Mouse (Mus musculus): Measurements from ENCODE around the gene Ctnnd2. TPM values are rescaled to one million over a fixed set of nuclear protein-coding genes. Genes with fewer than 3 reads are reported as not detected.

The Ctnnd2 gene
- polyA plus RNA-seq, 1 experiment from 2014 or later = 17.2 TPM

DNA sequence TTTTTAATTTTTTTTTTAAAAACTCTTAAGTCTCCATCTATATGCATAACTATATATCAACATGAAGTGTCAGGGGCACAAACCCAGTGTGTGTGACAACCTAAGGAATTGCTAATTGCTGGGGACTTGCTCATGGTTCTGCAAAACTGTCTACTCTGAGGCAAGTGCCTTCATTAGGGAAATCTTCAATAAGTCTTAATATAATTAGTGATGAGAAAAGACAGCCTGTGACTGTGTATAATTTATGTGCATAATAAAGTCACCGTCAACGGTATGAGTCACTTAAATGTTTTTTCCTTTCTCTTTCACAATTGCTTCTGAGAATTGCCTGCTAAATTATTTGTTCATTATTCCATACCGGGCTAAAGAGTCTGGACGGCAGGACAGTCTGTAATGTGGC, 228.7 kb downstream of the Ctnnd2 start:
- H3K4me1 ChIP-seq (replicated peaks; ENCODE audit: control insufficient read depth, insufficient read depth, low read length) = no peaks in the 10 kb centered on the region
- no peaks in the 10 kb centered on the region for H3K27me3 ChIP-seq (ENCODE audit: control insufficient read depth, insufficient read depth, low read depth, low read length)
- H3K36me3 ChIP-seq (ENCODE audit: control insufficient read depth, insufficient read depth, low read length) = no peaks in the 10 kb centered on the region
- no peak overlapping the region for H3K4me2 ChIP-seq (ENCODE audit: low read depth, low read length)
- ATAC-seq (ENCODE audit: low read depth) = no peak
- no peak overlapping the region for H3K4me3 ChIP-seq (ENCODE audit: low read length)
- WGBS = 84% methylated on average over 4 of the region's 4 CpGs
- no peak overlapping the region for H3K27ac ChIP-seq (ENCODE audit: low read length)
- no peak overlapping the region for H3K9ac ChIP-seq (ENCODE audit: low read length)
- no peaks in the 10 kb centered on the region for H3K9me3 ChIP-seq (ENCODE audit: control insufficient read depth, low read length)

DNA sequence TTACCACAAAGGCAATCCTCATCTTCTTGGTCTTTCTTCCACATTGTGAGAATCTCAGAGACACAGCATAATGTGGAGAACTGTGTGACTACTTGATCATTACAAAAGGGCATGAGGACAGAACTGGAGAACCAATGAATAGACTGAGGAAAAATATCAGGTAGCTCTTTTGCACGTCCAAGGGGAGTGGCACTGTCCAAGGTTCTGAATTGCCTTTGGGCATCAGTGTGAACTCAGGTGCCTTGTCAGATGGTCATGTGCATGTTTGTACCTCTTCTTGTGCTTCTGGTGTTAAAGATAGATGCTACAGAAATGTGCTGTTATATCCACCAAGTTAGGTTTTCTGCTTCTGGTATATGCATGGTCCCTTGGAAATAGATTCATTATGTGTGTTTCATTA, 233.9 kb downstream of the Ctnnd2 start:
- no peak overlapping the region for H3K4me3 ChIP-seq (ENCODE audit: low read length)
- ATAC-seq (ENCODE audit: low read depth) = no peak
- H3K36me3 ChIP-seq (ENCODE audit: control insufficient read depth, insufficient read depth, low read length) = no peaks in the 10 kb centered on the region
- H3K4me2 ChIP-seq (ENCODE audit: low read depth, low read length) = no peak overlapping the region
- no peak overlapping the region for H3K9ac ChIP-seq (ENCODE audit: low read length)
- 6% methylated on average over 1 of the region's 1 CpGs for WGBS
- H3K27me3 ChIP-seq (ENCODE audit: control insufficient read depth, insufficient read depth, low read depth, low read length) = no peaks in the 10 kb centered on the region
- no peak overlapping the region for H3K27ac ChIP-seq (ENCODE audit: low read length)
- no peaks in the 10 kb centered on the region for H3K4me1 ChIP-seq (replicated peaks; ENCODE audit: control insufficient read depth, insufficient read depth, low read length)
- no peaks in the 10 kb centered on the region for H3K9me3 ChIP-seq (ENCODE audit: control insufficient read depth, low read length)

DNA sequence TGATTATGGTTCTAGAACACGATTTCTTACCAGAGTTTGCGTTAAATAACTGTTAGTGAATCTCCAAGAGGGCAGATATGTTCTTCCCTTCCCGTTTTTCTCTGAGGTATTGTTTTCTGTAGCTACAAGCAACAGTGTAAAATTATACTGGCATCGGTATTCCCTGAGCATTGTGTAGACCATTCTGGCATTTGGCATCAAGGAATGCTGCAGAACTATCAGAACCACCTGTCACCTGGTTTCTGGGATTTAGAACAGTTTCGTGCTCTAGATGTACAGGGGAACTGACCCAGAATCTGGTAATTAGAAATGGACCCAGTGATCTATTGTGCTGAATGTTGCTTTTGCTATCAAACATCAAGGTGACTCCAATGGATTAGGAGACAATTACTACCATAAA, 250.8 kb downstream of the Ctnnd2 start:
- Histone ChIP-seq H3K9me3 (ENCODE audit: control insufficient read depth, low read length) (no peaks in the 10 kb centered on the region), H3K4me1 (replicated peaks; ENCODE audit: control insufficient read depth, insufficient read depth, low read length) (no peaks in the 10 kb centered on the region), H3K36me3 (ENCODE audit: control insufficient read depth, insufficient read depth, low read length) (no peaks in the 10 kb centered on the region), H3K9ac (ENCODE audit: low read length) (no peak overlapping the region), H3K27ac (ENCODE audit: low read length) (no peak overlapping the region), H3K27me3 (ENCODE audit: control insufficient read depth, insufficient read depth, low read depth, low read length) (no peaks in the 10 kb centered on the region), H3K4me3 (ENCODE audit: low read length) (no peak overlapping the region), H3K4me2 (ENCODE audit: low read depth, low read length) (no peak overlapping the region)
- 85% methylated on average over 5 of the region's 5 CpGs for WGBS
- ATAC-seq (ENCODE audit: low read depth) = no peak

DNA sequence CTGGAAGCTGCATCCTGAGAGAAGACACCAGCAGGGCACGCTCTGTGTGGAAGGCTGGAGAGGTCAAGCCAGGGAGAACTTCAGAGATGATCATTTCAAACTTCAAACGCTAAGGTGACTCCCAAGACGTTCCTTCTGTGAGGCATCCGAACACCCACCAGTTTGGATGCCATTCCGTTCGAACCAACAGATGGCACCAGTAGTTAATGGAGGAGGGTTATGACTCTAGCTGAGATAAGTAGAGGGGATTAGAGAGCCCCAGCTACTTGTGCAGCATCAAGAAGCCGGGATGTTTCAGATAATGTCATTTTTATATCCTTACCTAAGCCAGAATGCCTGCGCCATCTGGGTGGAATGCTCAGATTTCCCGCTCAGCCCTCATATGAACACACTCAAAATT, 251.9 kb downstream of the Ctnnd2 start:
- no peak for ATAC-seq (ENCODE audit: low read depth)
- H3K27me3 ChIP-seq (ENCODE audit: control insufficient read depth, insufficient read depth, low read depth, low read length) = no peaks in the 10 kb centered on the region
- no peak overlapping the region for H3K9ac ChIP-seq (ENCODE audit: low read length)
- H3K4me1 ChIP-seq (replicated peaks; ENCODE audit: control insufficient read depth, insufficient read depth, low read length) = no peaks in the 10 kb centered on the region
- 60% methylated on average over 9 of the region's 9 CpGs for WGBS
- no peak overlapping the region for H3K27ac ChIP-seq (ENCODE audit: low read length)
- no peaks in the 10 kb centered on the region for H3K9me3 ChIP-seq (ENCODE audit: control insufficient read depth, low read length)
- H3K36me3 ChIP-seq (ENCODE audit: control insufficient read depth, insufficient read depth, low read length) = no peaks in the 10 kb centered on the region
- H3K4me3 ChIP-seq (ENCODE audit: low read length) = no peak overlapping the region
- H3K4me2 ChIP-seq (ENCODE audit: low read depth, low read length) = no peak overlapping the region

DNA sequence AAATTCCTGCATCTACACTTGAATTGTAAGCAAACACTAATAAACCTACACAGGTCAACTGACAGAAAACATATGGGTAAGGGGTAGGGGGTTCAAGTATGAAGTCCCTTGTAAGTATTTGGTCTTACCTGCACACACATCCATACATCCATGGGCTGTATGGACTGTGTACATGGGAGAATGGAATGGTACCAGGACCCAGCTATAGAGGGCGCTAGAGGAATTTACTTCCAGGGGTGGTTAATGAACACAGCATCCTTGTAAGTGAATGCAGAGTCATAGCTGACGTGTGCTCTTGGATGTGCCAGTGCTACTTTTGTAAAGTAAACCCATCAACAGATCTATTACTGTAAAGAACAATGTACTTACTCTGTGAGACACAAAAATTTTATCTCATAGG, 254.9 kb downstream of the Ctnnd2 start:
- 29% methylated on average over 2 of the region's 2 CpGs for WGBS
- Histone ChIP-seq H3K27ac (ENCODE audit: low read length) (no peak overlapping the region), H3K4me1 (replicated peaks; ENCODE audit: control insufficient read depth, insufficient read depth, low read length) (no peaks in the 10 kb centered on the region), H3K9ac (ENCODE audit: low read length) (no peak overlapping the region), H3K9me3 (ENCODE audit: control insufficient read depth, low read length) (no peaks in the 10 kb centered on the region), H3K4me3 (ENCODE audit: low read length) (no peak overlapping the region), H3K4me2 (ENCODE audit: low read depth, low read length) (no peak overlapping the region), H3K36me3 (ENCODE audit: control insufficient read depth, insufficient read depth, low read length) (no peaks in the 10 kb centered on the region), H3K27me3 (ENCODE audit: control insufficient read depth, insufficient read depth, low read depth, low read length) (no peaks in the 10 kb centered on the region)
- ATAC-seq (ENCODE audit: low read depth) = no peak

DNA sequence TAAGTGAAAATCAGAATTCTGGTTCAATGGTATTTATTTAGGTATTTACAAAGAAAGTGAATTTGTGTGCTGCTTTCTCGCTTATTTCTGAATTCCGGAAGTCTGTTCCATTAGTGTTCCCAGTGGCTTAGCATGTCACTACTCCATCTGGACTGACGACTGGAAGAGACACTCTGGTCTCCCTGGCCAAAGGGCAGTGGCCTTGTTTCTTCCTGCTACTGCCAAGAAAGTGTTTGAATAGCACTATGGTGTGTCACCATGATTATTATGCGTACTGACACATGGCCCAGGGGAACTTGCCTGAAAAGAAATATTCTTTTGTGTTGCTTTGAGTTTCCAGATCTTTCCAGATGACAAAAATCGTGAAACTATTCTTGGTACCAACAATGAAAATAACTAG, 266.7 kb downstream of the Ctnnd2 start:
- Histone ChIP-seq H3K27ac (ENCODE audit: low read length) (no peak overlapping the region), H3K36me3 (ENCODE audit: control insufficient read depth, insufficient read depth, low read length) (no peaks in the 10 kb centered on the region), H3K4me1 (replicated peaks; ENCODE audit: control insufficient read depth, insufficient read depth, low read length) (no peaks in the 10 kb centered on the region), H3K9me3 (ENCODE audit: control insufficient read depth, low read length) (no peaks in the 10 kb centered on the region), H3K9ac (ENCODE audit: low read length) (no peak overlapping the region), H3K27me3 (ENCODE audit: control insufficient read depth, insufficient read depth, low read depth, low read length) (no peaks in the 10 kb centered on the region), H3K4me3 (ENCODE audit: low read length) (no peak overlapping the region), H3K4me2 (ENCODE audit: low read depth, low read length) (no peak overlapping the region)
- 66% methylated on average over 5 of the region's 5 CpGs for WGBS
- no peak for ATAC-seq (ENCODE audit: low read depth)

DNA sequence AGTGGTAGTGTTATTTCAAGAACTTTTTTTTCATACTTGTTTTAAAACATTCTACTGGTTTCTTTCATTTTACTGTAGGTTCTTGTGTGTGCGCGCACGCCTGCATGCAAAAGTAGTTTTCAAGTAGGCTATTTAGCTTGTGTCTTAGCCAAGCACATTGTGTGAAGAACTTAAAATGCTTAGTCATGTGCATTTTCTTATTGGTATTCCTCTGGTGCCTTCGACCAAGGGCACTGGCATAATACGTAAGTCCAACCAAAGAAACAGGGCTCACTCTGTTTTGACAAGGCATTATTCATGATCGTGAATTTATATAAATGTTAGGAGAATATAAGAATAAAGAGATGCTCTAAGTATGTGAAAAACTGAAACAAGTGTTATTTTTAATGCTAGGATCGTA, 278.4 kb downstream of the Ctnnd2 start:
- Histone ChIP-seq H3K4me3 (ENCODE audit: low read length) (no peak overlapping the region), H3K4me1 (replicated peaks; ENCODE audit: control insufficient read depth, insufficient read depth, low read length) (no peaks in the 10 kb centered on the region), H3K27ac (ENCODE audit: low read length) (no peak overlapping the region), H3K4me2 (ENCODE audit: low read depth, low read length) (no peak overlapping the region), H3K9ac (ENCODE audit: low read length) (no peak overlapping the region), H3K27me3 (ENCODE audit: control insufficient read depth, insufficient read depth, low read depth, low read length) (no peaks in the 10 kb centered on the region), H3K9me3 (ENCODE audit: control insufficient read depth, low read length) (no peaks in the 10 kb centered on the region), H3K36me3 (ENCODE audit: control insufficient read depth, insufficient read depth, low read length) (no peaks in the 10 kb centered on the region)
- 86% methylated on average over 7 of the region's 7 CpGs for WGBS
- ATAC-seq (ENCODE audit: low read depth) = no peak

DNA sequence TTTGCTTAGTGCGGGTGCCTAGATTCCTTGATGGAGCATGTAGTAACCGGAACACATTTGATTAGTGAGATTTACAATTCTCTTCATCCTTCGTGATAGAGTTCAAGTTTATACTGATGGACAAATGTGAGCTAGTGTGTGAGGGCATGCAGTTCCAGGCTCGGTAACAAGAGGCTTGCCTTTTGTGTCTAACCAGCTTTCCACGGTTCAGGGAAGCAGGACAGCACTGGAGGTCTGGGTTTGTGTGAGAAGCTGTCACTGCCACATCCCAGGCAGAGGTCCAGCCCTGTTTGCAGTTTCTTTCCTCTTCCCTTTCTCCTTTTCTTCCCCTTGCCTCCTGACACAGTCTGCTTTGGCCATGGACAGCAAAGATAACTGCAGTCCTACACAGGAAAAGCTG, 279.5 kb downstream of the Ctnnd2 start:
- Histone ChIP-seq H3K4me3 (ENCODE audit: low read length) (no peak overlapping the region), H3K9ac (ENCODE audit: low read length) (no peak overlapping the region), H3K4me2 (ENCODE audit: low read depth, low read length) (no peak overlapping the region), H3K36me3 (ENCODE audit: control insufficient read depth, insufficient read depth, low read length) (no peaks in the 10 kb centered on the region), H3K27me3 (ENCODE audit: control insufficient read depth, insufficient read depth, low read depth, low read length) (no peaks in the 10 kb centered on the region), H3K27ac (ENCODE audit: low read length) (no peak overlapping the region), H3K4me1 (replicated peaks; ENCODE audit: control insufficient read depth, insufficient read depth, low read length) (no peaks in the 10 kb centered on the region), H3K9me3 (ENCODE audit: control insufficient read depth, low read length) (no peaks in the 10 kb centered on the region)
- ATAC-seq (ENCODE audit: low read depth) = no peak
- 49% methylated on average over 5 of the region's 5 CpGs for WGBS

DNA sequence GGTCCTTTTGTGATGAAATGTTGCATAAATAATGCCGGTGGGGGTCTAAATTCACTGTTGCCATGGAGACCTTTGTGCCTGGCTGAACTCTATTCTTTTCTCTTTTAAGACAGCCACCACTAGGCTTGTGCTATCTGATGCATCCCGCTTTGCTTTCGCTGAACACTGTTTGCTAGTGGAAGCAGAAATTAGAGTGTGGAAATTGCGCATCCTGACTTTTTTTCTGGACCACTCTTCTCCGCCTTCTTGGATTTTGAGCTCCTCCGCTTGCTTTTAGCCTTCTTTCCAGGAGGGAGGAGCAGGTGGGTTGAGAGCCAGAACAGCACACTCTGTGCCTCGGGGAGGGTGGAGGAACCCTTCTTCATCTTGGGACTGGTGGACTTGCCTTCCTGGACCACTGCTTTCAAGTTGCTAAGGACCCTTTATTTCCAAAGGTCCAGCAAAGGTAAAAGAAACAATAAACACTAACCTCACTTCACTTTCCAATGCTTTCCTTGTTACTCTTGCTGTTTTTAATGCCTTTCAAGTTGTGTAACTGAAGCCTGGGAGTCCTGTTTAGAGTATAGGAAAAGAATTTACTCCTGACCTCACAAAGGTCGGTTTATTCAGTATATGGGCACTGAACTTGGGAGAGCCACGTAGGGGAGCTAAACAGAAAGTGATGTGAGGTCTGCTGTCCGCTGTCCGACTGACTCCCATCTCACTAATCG, 285.3 kb downstream of the Ctnnd2 start:
- Histone ChIP-seq H3K9me3 (ENCODE audit: control insufficient read depth, low read length) (no peaks in the 10 kb centered on the region), H3K4me2 (ENCODE audit: low read depth, low read length) (no peak overlapping the region), H3K9ac (ENCODE audit: low read length) (no peak overlapping the region), H3K36me3 (ENCODE audit: control insufficient read depth, insufficient read depth, low read length) (no peaks in the 10 kb centered on the region), H3K27me3 (ENCODE audit: control insufficient read depth, insufficient read depth, low read depth, low read length) (no peaks in the 10 kb centered on the region), H3K4me1 (replicated peaks; ENCODE audit: control insufficient read depth, insufficient read depth, low read length) (no peaks in the 10 kb centered on the region), H3K27ac (ENCODE audit: low read length) (no peak overlapping the region), H3K4me3 (ENCODE audit: low read length) (no peak overlapping the region)
- 55% methylated on average over 12 of the region's 12 CpGs for WGBS
- ATAC-seq (ENCODE audit: low read depth) = no peak

DNA sequence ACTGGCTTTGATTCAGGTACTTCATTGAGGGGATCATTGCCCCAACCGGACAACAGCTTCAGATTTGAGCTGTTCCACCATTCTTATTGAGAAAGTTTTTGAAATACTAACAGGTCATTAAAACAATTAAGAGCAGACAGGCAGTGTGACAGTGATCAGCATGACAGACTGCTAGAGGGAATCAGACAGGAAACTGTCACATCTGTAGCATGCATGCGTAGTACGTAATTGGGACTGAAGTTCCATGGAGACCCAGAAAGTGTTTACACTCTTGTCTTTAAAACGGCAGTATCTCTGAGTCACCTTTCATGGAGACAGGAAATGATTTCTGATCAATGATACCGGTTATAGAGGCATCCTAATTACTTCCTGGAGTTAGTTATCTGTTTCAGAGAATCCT, 286.3 kb downstream of the Ctnnd2 start:
- ATAC-seq (ENCODE audit: low read depth) = no peak
- WGBS = 44% methylated on average over 5 of the region's 5 CpGs

More for the DNA sequence above, 286.3 kb downstream of the Ctnnd2 start:
- Histone ChIP-seq H3K27ac (ENCODE audit: low read length) (no peak overlapping the region), H3K9me3 (ENCODE audit: control insufficient read depth, low read length) (no peaks in the 10 kb centered on the region), H3K4me1 (replicated peaks; ENCODE audit: control insufficient read depth, insufficient read depth, low read length) (no peaks in the 10 kb centered on the region), H3K27me3 (ENCODE audit: control insufficient read depth, insufficient read depth, low read depth, low read length) (no peaks in the 10 kb centered on the region), H3K36me3 (ENCODE audit: control insufficient read depth, insufficient read depth, low read length) (no peaks in the 10 kb centered on the region), H3K4me2 (ENCODE audit: low read depth, low read length) (no peak overlapping the region), H3K9ac (ENCODE audit: low read length) (no peak overlapping the region), H3K4me3 (ENCODE audit: low read length) (no peak overlapping the region)
